Mouse (Mus musculus) ovary, adult 18-20 months (tissue): ENCODE data around the gene Fam50a.

Experiments
- DNase-seq: peaks from one replicate; pipeline ENCODE4 v3.0.0; 2022; ENCODE audit warnings: low spot score, mixed read lengths

Gene Fam50a

DNA sequence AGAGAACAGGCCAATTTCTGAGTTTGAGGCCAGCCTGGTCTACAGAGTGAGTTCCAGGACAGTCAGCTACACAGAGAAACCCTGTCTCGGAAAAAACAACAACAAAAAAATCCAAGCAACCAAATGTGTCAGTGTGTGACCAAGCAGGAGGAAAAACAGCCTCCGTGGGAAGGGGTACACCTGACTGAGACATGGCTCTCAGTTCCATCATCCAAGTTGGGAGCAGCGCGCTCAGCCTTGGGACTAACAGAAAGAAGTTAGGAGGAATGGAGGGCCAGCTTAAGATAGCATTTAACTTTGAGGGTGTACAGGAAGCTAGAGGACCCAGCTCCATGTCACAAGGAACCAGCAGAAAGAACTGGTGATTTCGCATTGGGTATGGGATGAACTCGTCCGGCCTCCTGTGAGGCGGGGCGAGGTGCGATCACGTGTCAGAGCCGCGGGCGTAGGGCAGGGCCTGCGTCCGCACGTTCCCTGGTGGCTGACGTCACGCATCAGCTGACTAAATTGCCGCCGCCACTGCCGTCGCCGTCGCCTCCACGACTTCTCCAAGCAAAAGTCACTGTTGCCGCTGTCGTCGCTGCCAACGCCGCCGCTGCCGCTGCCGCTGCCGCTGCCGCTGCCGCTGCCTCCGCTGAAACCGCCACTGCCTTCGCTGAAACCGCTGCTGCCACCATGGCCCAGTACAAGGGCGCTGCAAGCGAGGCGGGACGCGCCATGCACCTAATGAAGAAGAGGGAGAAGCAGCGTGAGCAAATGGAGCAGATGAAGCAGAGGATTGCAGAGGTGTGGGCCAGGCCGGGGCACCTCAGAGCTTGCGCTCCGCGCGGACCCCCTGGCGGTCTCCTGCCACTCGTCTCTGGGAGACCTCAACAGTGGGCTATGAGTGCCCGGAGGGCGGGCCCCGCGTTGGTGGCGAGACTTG, at the start of gene Fam50a:
Gene Fam50a (plus strand): TSS at position 494 of the 925 bp plus-strand sequence.
- peak; percentile 78 for DNase-seq

DNA sequence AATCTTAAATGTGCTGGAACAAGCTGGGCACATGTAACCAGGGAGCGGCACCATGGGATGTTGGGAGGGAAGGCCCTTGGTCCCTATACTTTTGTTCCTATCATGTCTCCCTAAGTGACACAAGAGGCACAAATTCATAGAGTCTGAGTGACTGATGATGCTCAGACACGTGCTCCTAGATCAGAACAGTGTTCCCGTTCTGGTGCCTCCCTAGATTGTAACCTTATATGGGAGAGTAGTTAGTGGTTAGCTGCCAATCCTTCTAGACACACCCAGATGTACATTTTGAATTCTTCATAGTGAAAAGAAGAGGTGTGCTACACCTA, 43.1 kb upstream of the Fam50a start:
- DNase-seq = no peak

DNA sequence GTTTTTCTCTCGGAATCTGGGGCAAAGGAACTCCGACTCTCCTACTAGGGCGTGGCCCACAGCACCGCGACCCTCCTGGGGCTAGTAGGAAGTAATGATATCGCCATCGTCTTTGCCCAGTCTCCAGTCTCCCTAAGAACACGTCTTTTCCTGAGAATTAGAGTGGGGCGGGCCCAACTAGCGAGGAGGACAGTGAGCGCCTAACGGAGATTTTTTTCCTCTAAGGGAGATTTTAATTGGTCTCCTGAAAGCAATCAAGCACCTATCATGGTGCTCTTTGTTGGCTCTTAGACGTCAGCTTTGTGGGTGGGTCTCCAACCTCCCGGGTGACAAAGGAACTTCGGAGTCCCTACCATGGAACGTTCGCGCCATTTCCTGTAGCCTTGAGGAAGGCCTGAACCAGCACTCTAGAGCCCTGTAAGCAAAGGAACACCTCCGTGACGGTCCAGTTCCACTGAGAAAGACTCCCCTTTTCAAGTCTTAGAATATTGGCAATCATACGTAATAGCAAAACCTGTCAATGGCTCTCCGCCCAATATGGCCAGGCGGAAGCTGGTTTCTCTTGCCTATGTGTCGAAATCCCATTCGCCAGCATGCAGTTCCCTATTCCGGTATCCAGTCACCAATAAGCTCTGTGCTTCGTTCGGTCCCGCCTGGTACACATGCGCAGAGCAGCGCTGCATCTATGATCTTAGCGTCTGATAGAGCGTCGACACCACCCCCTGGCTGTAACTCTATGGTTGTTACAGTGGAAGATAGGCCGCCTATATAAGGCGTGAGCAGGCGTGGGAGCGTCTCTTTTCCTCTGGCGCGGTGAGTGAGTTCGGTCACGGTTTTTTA, 42.6 kb upstream of the Fam50a start, which contains the start of gene Rpl10:
Gene Rpl10 (plus strand): TSS at position 751 of the 840 bp plus-strand sequence.
- peak; percentile 93 for DNase-seq

DNA sequence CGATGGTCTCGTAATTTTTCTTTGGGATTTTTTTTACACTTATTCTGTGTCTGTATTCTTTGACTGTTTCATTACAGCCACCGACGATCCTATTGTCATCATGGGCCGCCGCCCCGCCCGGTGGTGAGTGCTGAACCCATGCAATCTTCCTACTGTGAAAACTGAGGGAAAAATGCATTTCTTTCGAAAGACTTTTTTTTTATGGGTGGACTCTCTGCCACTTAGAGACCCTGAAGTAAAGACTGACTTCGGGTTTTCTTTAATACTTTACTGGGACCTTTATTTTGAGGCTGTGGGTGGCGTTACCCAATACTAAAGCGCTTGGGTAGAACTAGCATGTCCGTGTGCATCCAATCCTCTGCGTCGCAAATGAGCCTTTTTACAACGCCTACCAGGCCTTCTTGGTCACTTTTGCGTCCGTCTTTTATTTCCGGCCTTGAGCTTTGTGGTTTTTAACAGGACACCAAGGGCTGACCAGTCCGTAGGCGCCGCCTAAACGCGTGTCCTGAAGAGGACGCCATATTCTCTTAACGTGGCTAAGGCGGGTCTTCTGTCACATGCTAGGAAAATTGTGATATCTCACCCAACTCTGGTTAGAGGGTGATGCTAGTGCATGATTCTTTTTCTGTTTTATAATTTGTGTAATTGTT, 41.8 kb upstream of the Fam50a start:
- DNase-seq = no peak

DNA sequence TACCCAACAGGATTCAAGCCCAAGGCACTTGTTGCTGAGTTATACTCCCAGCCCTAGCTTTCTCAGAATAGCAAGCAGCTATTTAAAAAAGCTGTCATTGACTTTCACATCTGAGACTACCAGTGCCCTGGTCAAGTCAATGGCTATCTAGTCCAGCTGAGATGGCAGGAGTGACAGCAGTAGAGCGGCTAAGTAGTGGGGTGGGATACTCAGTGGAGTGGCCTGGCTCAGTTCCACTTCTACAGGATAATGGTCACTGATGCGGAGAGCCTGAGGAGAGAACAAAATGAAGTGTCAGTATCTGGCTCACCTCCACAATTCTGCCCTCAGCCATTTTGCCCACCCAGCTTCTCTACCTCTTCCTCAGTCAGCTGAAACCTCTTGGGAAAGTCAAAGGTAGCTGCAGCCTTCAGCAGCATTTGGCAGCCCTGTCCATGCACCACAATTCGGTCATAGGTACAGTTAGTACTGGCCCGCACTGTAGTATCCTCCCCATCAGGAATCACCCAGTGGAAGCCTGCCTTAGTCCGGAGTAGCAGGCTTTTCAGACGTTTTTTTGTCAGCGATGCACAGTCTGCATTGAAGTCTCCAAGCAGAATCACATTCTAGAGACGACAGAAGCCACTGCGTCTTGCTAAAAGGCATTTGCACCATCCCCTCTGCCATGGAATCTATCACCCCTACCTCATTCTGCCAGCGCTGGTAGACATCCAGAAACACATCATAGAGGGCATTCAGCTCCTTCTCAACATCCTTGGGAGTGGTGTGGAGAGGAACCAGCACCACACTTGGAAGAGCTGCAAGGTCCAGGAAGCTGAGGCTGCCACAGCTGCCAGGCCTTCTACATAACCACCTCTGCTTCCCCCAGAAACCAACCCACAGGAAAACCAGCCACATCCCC, 39.2 kb upstream of the Fam50a start:
- no peak for DNase-seq

DNA sequence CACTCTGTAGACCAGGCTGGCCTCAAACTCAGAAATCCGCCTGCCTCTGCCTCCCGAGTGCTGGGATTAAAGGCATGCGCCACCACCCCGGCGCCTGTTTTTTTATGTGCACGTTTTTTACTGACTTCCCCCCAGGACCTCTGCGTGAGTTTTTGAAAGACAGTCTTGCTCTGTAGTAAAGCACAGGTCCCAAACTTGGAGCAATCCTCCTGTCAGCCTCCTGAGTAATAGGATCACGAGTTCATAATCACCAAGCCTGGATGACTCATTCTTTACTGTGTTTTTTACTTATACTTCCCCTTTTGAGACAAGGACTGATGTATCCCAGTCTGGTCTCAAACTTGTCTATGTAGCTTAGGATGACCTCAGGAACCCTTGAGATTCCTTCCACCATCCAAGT, 34.9 kb upstream of the Fam50a start:
- no peak for DNase-seq

DNA sequence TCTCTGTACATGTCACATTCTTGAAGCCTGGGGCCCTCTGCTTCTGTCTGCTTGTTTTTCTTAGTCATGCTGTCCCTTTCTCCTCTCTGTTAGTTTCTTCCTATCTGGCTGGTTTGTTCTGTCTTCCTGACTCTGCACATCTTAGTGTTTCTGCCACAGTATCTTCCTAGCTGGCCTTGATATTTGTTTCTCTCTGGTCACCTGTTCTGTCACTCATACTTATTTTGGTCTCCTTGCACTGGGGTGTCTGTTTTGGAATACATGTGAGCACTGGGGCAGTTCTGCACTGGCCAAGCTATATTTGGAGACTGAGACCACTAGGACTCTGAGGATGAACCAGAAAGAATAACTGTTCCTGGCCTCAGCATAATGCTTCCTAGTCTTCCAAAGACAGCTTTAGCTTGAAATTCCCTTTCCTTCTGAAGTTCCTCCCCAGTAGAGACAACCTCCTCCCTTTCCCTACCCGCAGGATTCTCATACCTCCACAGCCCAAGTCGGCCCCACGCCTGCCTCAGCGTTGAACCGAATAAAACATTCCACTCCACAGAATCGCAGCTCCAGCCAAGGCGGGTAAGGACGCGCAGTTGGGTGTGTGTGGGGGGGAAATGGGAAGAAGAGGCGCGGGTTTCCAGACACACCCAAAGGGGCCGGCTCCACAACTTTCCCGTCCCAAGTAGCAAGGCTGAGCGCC, 31.6 kb upstream of the Fam50a start:
- DNase-seq = no peak

DNA sequence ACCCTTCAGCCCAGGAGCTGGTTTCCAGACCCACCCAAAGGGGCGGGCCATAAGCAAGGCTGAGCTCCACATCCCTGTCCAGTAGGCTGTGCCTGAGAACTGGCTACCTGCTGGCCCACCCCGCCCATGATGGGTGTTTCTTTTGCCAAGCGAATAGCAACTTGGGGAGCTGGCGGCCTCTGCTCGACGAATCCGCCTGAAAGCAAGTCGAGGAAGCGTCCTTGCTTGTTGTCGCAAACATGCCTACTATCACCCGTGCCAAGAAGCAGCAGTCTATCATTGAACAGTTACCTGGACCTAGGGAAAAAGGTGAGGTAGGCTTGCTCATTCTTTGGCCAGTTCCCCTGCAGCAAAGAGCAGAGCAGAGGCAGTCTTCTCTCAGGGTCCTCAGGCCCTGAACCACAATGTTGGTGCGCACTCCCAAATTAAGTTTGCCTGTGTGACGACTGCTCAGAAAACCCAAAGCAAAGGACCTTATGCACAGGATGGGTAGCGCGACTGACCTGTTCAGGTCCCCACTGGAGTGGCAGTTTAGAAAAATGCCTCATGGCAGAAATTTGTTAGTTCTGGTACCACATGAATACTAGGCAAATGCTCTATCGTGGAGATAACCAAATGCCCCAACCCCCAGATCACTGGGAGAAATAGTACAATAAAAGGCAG, 31.0 kb upstream of the Fam50a start, which contains the start of the genes Taz and Dnase1l1:
Gene Taz (plus strand): TSS at position 181 of the 663 bp plus-strand sequence.
Gene Dnase1l1 (minus strand): TSS at position 606 of the 663 bp plus-strand sequence.
- peak; percentile 89 for DNase-seq

DNA sequence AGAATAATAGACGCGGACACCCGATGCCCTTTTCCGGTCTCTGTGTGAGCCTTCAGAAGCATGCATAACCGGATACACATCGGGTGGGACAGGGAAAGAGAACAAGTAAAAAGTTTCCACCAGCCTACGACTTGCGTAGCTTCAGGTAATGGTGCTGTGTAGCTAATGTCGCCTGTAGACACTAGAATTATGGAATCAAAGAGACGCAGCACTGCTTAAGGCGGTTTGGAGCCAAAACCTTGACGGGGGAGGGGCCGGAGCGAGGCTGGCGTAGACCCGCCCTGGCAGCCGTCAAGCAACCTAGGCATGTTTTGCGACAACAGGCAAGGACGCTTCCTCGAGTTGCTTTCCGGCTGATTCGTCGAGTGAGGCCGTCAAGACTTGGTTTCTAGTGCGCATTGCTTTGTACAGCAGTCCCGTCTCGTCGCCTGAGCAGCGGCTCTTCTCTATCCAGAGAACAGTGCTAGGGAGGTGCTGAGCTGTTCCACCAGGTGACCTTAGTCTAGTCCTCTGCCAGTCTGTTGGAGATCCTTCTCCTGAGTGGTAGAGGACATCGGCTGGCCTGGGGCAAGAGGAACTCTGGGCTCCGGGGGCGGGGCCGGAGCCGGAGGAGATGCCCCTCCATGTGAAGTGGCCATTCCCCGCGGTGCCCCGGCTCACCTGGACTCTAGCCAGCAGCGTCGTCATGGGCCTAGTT, 30.3 kb upstream of the Fam50a start:
- peak; percentile 80 for DNase-seq

DNA sequence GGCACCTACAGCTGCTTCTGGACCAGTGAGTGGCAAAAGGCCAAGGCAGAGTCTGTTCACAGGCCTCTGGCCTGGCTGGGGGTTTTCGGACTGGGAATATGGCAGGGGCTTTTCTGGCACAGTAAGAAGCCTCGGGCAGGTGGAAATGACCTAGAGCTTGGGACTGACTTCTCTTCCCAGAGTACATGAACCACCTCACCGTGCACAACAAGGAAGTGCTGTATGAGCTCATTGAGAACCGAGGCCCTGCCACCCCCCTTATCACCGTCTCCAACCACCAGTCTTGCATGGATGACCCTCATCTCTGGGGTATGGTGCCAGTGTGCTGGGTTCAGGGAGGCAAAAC, 29.8 kb upstream of the Fam50a start:
- no peak for DNase-seq

DNA sequence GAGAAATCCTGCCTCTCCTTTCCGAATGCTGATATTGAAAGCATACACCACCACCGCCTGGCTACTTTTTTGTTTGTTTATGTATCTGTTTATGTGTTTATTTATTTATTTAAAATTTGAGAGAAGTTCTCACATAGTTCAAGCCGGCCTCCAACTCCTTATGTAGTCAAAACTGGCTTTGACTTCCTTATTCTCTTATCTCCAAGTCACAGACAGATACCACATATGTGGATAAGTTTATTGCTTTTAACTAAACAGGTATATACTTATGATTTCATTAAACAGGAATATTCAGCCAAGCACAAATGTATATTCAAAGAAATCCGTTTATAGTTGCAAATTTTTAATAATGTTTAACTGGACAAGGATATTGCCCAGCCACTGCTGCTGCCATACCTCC, 19.4 kb upstream of the Fam50a start:
- DNase-seq = no peak

DNA sequence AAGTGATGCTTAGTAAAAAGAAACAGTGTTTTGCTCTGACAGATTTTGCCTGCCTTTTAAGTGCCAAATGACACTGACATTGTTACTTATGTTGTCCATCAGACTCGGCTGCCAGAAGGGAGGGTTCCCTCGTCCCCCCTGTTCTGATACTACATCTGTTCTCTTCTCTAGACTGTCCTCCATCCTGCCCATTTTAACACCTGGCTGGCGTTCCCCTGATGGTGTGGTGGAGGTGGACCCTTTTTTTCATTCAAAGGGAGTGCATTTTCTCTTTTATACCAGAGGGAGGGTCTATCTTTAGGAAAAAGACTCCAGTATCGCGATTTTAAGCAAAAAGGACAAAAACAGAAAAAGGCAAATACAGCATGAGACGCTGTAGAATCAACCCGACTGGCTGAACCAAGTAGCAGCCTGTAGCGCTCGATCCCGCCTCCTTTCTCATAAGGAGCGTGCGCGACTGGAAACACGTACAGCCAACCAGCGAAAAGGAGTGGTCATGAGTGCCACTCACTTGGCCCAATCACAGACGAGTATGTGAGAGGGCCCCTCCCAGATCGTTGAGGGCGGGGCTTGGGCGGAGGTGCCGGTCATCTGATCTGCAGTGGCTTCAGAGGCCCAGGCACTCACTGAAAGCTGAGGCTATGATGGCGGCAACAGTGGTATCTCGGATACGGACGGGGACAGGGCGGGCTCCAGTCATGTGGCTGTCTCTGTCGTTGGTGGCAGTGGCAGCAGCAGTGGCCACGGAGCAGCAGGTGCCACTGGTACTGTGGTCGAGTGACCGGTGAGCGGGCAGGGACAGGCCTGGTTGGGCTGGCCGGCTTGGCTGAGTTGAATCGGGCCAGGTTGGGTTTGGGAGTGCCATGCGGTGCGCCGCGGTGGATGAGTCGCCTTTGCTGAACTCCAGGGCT, 16.0 kb upstream of the Fam50a start, which contains the start of gene Atp6ap1:
Gene Atp6ap1 (plus strand): TSS at position 560 of the 911 bp plus-strand sequence.
- peak; percentile 91 for DNase-seq

DNA sequence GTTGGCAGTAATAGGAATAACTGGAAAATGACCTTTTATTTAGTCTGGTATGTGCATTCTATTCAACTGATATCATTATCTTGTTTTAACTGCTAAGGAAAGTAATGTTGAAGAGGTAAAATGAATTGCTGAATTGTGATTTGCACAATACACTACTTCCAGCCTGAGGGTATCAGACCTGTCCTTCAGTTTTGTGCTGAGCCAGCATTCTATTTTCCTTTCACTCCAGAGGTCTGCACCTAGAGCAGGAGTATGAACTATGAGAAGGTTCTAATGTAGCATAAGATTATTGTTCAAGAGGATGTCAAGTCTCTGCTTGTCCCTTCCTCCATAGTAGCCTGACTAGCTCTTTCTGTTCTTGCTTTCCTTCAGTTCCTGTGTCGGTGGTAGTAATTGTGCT, 14.5 kb upstream of the Fam50a start:
- no peak for DNase-seq

DNA sequence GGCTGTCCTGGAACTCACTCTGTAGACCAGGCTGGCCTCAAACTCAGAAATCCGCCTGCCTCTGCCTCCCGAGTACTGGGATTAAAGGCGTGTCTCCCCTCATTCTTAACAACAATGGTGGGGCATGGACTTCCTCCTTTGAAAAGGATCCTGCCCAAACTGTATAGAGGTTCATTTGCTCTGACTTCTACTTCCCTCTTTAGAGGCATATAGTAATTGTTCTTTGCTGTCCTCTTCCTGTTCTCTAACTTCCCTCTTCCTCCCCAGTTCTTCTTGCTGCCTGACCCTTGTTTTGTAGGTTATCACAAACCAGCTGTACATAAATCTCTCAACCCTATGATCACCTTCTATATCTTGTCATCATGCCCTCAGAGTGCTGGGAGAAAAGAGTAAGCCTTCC, 13.1 kb upstream of the Fam50a start:
- no peak for DNase-seq

DNA sequence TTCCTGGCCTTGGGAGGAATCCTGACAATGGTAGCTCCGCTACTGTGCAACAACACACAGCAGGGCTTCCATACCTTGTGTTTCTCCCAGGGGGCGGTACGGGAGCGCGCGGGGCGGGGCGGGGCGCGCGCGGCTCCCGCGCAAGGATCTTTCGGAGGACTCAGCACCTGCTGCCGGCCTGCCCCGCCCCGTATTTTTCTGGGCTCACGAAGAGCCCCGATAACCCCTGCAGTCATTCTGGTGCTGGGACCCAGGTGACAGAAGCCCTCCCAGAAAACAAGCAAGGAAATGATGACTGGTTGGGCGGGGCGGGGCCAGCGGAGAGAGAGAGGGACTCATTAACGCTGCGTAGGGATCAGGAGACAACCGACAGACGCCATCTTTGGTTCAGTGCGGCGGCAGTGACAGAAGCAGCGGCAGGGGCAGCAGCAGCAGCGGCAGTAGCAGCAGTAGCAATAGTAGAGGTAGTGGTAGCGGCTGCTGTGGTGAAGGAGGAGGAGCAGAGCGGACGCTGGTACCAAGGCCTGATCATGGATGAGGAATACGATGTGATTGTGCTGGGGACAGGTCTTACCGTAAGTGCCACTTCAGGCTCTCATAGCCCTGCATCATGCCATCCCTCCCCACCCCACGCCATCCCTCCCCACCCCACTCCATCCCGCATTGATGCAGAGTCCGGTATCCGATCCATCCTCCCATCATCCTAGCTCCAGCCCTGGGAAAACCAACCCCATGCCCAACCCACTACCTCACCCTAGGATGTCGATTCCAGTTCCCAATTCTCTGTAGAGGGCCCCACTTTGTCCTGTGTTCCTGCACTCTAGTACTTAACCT, 7.7 kb upstream of the Fam50a start, which contains the start of gene Gdi1:
Gene Gdi1 (plus strand): TSS at position 132 of the 834 bp plus-strand sequence.
- peak; percentile 35 for DNase-seq

DNA sequence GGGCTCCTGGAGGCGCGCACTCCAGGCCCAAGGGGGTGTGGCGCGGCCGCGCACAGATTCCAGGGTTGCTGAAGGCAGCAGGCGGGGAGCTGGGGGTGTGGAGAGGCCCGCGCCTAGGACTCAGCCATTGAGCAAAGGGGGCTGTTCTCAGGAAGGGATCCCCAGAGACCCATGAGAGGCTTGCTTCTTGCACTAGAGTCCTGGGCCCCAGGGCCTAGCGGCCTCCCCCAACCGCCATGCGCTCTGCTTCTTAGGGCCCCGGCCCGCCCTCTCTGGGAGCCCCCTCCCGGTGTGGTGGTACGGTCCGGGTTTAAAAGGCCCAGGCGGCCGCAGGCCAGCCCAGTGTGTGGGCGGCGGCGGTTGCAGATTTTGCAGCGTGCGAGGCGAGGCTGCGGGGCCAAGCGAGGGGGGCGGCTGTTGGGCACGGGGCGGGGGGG, 15.9 kb downstream of the Fam50a start, which contains the start of gene Plxna3:
Gene Plxna3 (plus strand): TSS at position 342 of the 437 bp plus-strand sequence.
- peak; percentile 59 for DNase-seq

DNA sequence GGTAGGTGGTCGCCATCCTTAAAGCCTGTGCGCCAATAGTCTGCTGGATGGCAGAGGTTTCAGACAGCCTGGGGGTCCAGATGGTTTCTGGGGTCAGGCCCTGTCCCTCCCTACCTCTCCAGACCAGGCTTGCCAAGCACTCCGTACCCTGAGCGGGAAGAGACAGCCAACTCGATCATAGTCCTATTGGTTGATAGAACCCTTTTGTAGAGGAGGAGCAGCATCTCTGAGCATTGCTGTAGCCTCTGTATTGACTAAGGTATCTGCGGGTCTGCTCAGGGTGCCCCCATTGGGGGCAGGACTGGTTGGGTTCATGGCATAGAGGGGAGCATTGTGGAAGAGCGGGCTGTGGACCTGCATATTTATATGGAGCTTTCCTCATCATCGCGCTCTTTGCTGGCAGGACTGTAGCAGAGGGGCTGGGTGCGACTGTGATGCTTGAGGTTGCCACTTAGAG, 16.4 kb downstream of the Fam50a start:
- no peak for DNase-seq
